Mouse (Mus musculus) hindbrain, postnatal 0 days (tissue): ENCODE data around the gene Rbfox1. TPM values are rescaled to one million over a fixed set of nuclear protein-coding genes. Genes with fewer than 3 reads are reported as not detected.

Experiments
- ATAC-seq: fragments of 200-750 bp; cut with Nextera tagmentation; 2 replicates; pipeline ENCODE4 v1.8.0; 2017; ENCODE audit warnings: mild to moderate bottlenecking, moderate TSS enrichment, moderate library complexity
- DNase-seq: peaks from one replicate; pipeline ENCODE4 v3.0.0-alpha.2; 2015; ENCODE audit warnings: low spot score
- H3K27ac ChIP-seq: fragments of 300-500 bp; sonication (generic); 2 replicates; pipeline ENCODE4 v1.5.1; 2014; ENCODE audit warnings: mild to moderate bottlenecking
- H3K27me3 ChIP-seq: fragments of 300-500 bp; sonication (generic); 2 replicates; pipeline ENCODE4 v1.6.1; 2014; ENCODE audit warnings: low read length, mixed read lengths; ENCODE audit not compliant: insufficient read depth
- H3K36me3 ChIP-seq: fragments of 300-500 bp; sonication (generic); 2 replicates; pipeline ENCODE4 v1.6.1; 2014; ENCODE audit warnings: low read length, mixed read lengths; ENCODE audit not compliant: insufficient read depth
- H3K4me1 ChIP-seq: fragments of 300-500 bp; sonication (generic); 2 replicates; pipeline ENCODE4 v1.6.1; 2014; ENCODE audit warnings: antibody characterized with exemption, low read length, mixed read lengths; ENCODE audit not compliant: insufficient read depth
- H3K4me2 ChIP-seq: fragments of 300-500 bp; sonication (generic); 2 replicates; pipeline ENCODE4 v1.6.1; 2014; ENCODE audit warnings: low read depth, mild to moderate bottlenecking, low read length, moderate library complexity, mixed read lengths
- H3K4me3 ChIP-seq: fragments of 300-500 bp; sonication (generic); 2 replicates; pipeline ENCODE4 v1.5.1; 2014; ENCODE audit warnings: low read length
- H3K9ac ChIP-seq: fragments of 300-500 bp; sonication (generic); replicated peaks from 2 replicates; pipeline ENCODE4 v1.6.1; 2014; ENCODE audit warnings: mild to moderate bottlenecking, low read length, moderate library complexity, mixed read lengths
- H3K9me3 ChIP-seq: fragments of 300-500 bp; sonication (generic); 2 replicates; pipeline ENCODE4 v1.6.1; 2016; ENCODE audit warnings: low read length, mixed read lengths
- CTCF ChIP-seq: IDR thresholded peaks from 2 replicates; pipeline ENCODE4 v1.5.1; 2016; ENCODE audit warnings: antibody characterized with exemption, control low read depth, low read depth
- WGBS: fragments of 180-500 bp; shearing (Covaris S2); extraction: QIAGEN DNeasy Blood & Tissue Kit; methylation state at CpG from one replicate; pipeline ENCODE4 v1.1.7; 2014; 5-methylcytosine and 5-hydroxymethylcytosine counted together
- polyA plus RNA-seq: library from polyadenylated mRNA; unstranded; fragments of >200 nt; fragmentation: Nextera tagmentation; extraction: Ambion mirVana; gene quantifications from 2 replicates; pipeline ENCODE4 v1.2.1, GENCODE M21; 2015
- total RNA-seq: library from RNA; depleted of rRNA; stranded (reverse); fragments of >200 nt; gene quantifications from 2 replicates; pipeline ENCODE4 v1.2.3, GENCODE M21; 2014

Gene Rbfox1
- total and polyA plus RNA-seq, 2 experiments from 2014 or later, result 158 to 204 TPM

DNA sequence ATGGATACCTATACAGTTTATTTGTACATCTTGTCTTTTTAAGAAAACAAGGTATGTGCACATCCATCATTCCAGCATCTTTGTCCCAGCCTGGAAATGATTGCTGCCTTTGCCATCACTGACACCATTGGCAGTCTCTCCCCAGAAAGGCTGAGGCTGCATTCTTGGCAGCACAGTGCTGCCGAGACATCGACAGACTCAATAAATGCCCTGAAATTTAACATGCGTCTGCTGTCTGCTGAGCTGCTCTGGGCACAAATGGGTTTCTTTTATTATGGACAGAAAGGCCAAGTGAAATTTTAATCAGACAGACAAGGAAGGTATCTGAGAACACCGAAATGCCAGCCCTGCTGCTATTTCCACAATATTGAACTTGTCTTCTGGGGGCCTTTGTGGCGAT lies 761.8 kb downstream of the Rbfox1 start:
- Histone ChIP-seq H3K9me3 (no peaks in the 10 kb centered on the region), H3K27me3 (no peaks in the 10 kb centered on the region), H3K4me1 (no peaks in the 10 kb centered on the region), H3K4me3 (no peak overlapping the region), H3K4me2 (no peak overlapping the region), H3K36me3 (no peaks in the 10 kb centered on the region), H3K9ac (no peak overlapping the region), H3K27ac (0 out of 2 replicates have a peak overlapping the region, but pooled peaks have one; percentile 15)
- TF ChIP-seq CTCF, result no peak
- WGBS, result 22% methylated on average over 5 of the region's 5 CpGs
- DNase-seq, result peak; percentile 31
- ATAC-seq, result no peak

DNA sequence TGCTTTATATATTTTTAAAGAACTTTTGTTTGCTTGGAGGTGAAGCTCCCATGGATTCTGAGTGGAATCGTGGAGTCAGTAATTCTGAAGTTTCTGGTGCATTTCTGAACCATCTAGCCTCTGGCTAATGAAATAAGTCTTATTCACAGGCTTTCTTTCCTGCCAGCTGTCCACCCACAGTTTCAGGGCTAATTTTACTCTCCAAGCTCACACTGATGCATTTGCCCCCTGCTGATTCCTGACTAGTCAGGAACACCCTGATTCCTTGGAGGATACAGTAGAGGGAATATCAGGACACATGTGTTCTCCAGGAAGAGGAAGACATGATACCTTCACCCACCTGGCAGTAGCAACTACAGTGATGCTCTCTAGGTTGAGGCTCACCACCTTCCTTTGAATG lies 763.6 kb downstream of the Rbfox1 start:
- WGBS, result 77% methylated on average over 1 of the region's 1 CpGs

GRCm38 (mm10) chr16:6658594-6658993 lies 773.4 kb downstream of the Rbfox1 start:
- H3K9me3 ChIP-seq, result peaks cover 7% of the 10 kb centered on the region; the same call in 1 of the 2 replicates
- DNase-seq (no peak), ATAC-seq (no peak)
- H3K36me3 ChIP-seq, result no peaks in the 10 kb centered on the region
- no peak overlapping the region for H3K4me2 ChIP-seq
- H3K4me3 ChIP-seq, result no peak overlapping the region
- no peak overlapping the region for H3K27ac ChIP-seq
- no peak for TF ChIP-seq CTCF
- H3K27me3 ChIP-seq, result no peaks in the 10 kb centered on the region
- WGBS, result 73% methylated on average over 2 of the region's 2 CpGs
- H3K4me1 ChIP-seq, result no peaks in the 10 kb centered on the region
- H3K9ac ChIP-seq, result no peak overlapping the region

More for the DNA sequence above, 763.6 kb downstream of the Rbfox1 start:
- H3K27me3 ChIP-seq, result no peaks in the 10 kb centered on the region
- no peaks in the 10 kb centered on the region for H3K9me3 ChIP-seq
- H3K9ac ChIP-seq, result no peak overlapping the region
- H3K27ac ChIP-seq, result no peak overlapping the region
- no peak for ATAC-seq
- no peaks in the 10 kb centered on the region for H3K36me3 ChIP-seq
- no peak for DNase-seq
- no peaks in the 10 kb centered on the region for H3K4me1 ChIP-seq
- no peak overlapping the region for H3K4me3 ChIP-seq
- TF ChIP-seq CTCF, result no peak
- no peak overlapping the region for H3K4me2 ChIP-seq

DNA sequence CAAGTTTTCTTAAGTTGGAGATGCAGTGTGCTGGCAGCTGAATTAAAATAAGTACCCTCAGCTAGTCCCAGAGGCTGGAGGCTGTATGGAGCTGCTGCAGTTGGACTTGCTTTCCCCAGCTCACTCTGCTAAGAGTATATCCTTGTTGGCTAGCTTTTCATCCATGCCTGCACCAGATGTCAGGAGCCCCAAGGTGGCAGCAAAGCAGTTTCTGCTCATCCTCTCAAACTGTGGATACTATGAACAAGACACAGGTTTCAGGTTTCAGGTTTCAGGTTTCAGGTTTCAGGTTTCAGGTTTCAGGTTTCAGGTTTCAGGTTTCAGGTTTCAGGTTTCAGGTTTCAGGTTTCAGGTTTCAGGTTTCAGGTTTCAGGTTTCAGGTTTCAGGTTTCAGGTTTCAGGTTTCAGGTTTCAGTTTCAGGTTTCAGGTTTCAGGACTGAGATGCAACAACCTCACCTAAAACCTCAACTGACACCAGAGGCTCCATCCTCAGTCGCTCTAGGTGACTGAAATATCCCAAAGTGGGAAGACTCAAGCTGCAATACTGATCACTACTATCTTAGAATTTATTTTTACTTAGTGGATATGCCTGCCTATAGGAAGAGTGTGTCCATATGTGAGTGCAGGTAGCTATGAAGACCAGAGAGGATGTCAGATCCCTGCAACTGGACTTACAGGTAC lies 801.1 kb downstream of the Rbfox1 start:
- TF ChIP-seq CTCF, result peak; percentile 37; the same call in 1 of the 2 replicates
- 75% methylated on average over 1 of the region's 1 CpGs for WGBS

GRCm38 (mm10) chr16:6704847-6705246 lies 819.7 kb downstream of the Rbfox1 start:
- H3K27ac ChIP-seq, result no peak overlapping the region

More for the DNA sequence above, 801.1 kb downstream of the Rbfox1 start:
- Histone ChIP-seq H3K9me3 (no peaks in the 10 kb centered on the region), H3K4me1 (no peaks in the 10 kb centered on the region), H3K27me3 (no peaks in the 10 kb centered on the region), H3K27ac (no peak overlapping the region), H3K4me2 (no peak overlapping the region), H3K36me3 (no peaks in the 10 kb centered on the region), H3K9ac (no peak overlapping the region), H3K4me3 (no peak overlapping the region)
- ATAC-seq (no peak), DNase-seq (peak; percentile 26)

GRCm38 (mm10) chr16:6712341-6712740 lies 827.2 kb downstream of the Rbfox1 start:
- DNase-seq (no peak), ATAC-seq (no peak)
- Histone ChIP-seq H3K4me1 (no peaks in the 10 kb centered on the region; the same call in 1 of the 2 replicates), H3K27me3 (no peaks in the 10 kb centered on the region), H3K4me2 (no peak overlapping the region), H3K9ac (no peak overlapping the region), H3K27ac (no peak overlapping the region), H3K9me3 (no peaks in the 10 kb centered on the region), H3K4me3 (no peak overlapping the region), H3K36me3 (no peaks in the 10 kb centered on the region)
- 93% methylated on average over 1 of the region's 1 CpGs for WGBS
- no peak for TF ChIP-seq CTCF

More at GRCm38 (mm10) chr16:6704847-6705246, 819.7 kb downstream of the Rbfox1 start:
- Histone ChIP-seq H3K4me3 (no peak overlapping the region), H3K4me2 (no peak overlapping the region), H3K27me3 (no peaks in the 10 kb centered on the region), H3K4me1 (no peaks in the 10 kb centered on the region), H3K36me3 (no peaks in the 10 kb centered on the region), H3K9me3 (no peaks in the 10 kb centered on the region), H3K9ac (no peak overlapping the region)
- ATAC-seq, result no peak
- no peak for DNase-seq
- TF ChIP-seq CTCF, result no peak
- WGBS, result 71% methylated on average over 5 of the region's 5 CpGs

- no peak overlapping the region for H3K4me3 ChIP-seq
- TF ChIP-seq CTCF, result no peak
- H3K4me2 ChIP-seq, result no peak overlapping the region
- no peaks in the 10 kb centered on the region for H3K9me3 ChIP-seq
- WGBS, result 95% methylated on average over 4 of the region's 4 CpGs
- no peaks in the 10 kb centered on the region for H3K27me3 ChIP-seq
- no peaks in the 10 kb centered on the region; the same call in 1 of the 2 replicates for H3K4me1 ChIP-seq
- no peak overlapping the region for H3K27ac ChIP-seq
- no peaks in the 10 kb centered on the region for H3K36me3 ChIP-seq
- ATAC-seq (no peak), DNase-seq (no peak)
- no peak overlapping the region for H3K9ac ChIP-seq
Observed at GRCm38 (mm10) chr16:6715245-6715644, 830.1 kb downstream of the Rbfox1 start.
